Mouse (Mus musculus): Measurements from ENCODE around the gene Cd22. TPM values are rescaled to one million over a fixed set of nuclear protein-coding genes. Genes with fewer than 3 reads are reported as not detected.

Cd22 gene
- polyA plus RNA-seq, 1 experiment from 2014 or later = 0.16 TPM

DNA sequence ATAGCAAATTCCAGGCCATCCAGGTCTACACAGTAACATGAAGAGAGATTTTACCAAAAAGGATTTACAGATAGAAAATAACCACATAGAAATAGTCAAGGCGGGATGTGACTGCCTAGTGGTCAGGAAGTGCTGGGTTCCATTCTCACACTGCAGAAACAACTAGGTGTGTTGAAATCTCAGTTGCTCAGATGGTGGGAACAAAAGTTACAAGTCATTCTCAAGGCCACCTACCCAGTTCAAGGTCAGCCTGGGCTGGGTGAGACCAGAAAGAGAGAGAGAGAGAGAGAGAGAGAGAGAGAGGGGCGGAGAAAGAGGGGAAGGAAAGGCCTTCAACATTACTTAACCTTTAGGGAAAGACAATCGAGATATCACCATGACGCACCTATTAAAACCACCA lies 6.7 kb upstream of the Cd22 start:
- H3K9me3 ChIP-seq (ENCODE audit: control insufficient read depth, low read length) = no peaks in the 10 kb centered on the region
- no peak for ATAC-seq (ENCODE audit: low read depth)
- no peaks in the 10 kb centered on the region for H3K27me3 ChIP-seq (ENCODE audit: control insufficient read depth, insufficient read depth, low read depth, low read length)
- H3K4me2 ChIP-seq (ENCODE audit: low read depth, low read length) = no peak overlapping the region
- H3K4me1 ChIP-seq (replicated peaks; ENCODE audit: control insufficient read depth, insufficient read depth, low read length) = no peaks in the 10 kb centered on the region
- H3K27ac ChIP-seq (ENCODE audit: low read length) = no peak overlapping the region
- no peaks in the 10 kb centered on the region for H3K36me3 ChIP-seq (ENCODE audit: control insufficient read depth, insufficient read depth, low read length)
- H3K4me3 ChIP-seq (ENCODE audit: low read length) = no peak overlapping the region
- WGBS = 79% methylated on average over 4 of the region's 4 CpGs
- no peak overlapping the region for H3K9ac ChIP-seq (ENCODE audit: low read length)

DNA sequence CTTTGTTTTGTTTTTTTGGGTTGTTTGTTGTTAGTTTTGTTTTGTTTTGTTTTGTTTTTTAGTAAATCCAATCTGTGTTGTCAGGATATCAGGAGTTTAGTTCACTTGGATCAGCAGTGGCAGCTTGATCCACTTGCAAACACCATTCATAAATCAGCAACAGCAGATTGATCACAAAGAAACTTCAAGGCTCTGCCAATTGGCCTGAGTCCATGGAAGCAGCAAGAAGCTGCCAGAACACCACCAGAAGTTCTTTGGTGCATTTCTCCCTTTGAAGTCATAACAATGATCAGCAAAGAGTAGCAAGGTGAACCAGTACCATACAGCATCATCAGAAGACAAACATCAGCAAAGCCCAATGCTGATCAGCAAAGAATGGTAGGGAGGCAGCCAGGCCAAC lies 3.9 kb upstream of the Cd22 start:
- Histone ChIP-seq H3K4me1 (replicated peaks; ENCODE audit: control insufficient read depth, insufficient read depth, low read length) (no peaks in the 10 kb centered on the region), H3K36me3 (ENCODE audit: control insufficient read depth, insufficient read depth, low read length) (no peaks in the 10 kb centered on the region), H3K9ac (ENCODE audit: low read length) (no peak overlapping the region), H3K9me3 (ENCODE audit: control insufficient read depth, low read length) (no peaks in the 10 kb centered on the region), H3K4me3 (ENCODE audit: low read length) (no peak overlapping the region), H3K27ac (ENCODE audit: low read length) (no peak overlapping the region), H3K27me3 (ENCODE audit: control insufficient read depth, insufficient read depth, low read depth, low read length) (no peaks in the 10 kb centered on the region), H3K4me2 (ENCODE audit: low read depth, low read length) (no peak overlapping the region)
- ATAC-seq (ENCODE audit: low read depth) = no peak

DNA sequence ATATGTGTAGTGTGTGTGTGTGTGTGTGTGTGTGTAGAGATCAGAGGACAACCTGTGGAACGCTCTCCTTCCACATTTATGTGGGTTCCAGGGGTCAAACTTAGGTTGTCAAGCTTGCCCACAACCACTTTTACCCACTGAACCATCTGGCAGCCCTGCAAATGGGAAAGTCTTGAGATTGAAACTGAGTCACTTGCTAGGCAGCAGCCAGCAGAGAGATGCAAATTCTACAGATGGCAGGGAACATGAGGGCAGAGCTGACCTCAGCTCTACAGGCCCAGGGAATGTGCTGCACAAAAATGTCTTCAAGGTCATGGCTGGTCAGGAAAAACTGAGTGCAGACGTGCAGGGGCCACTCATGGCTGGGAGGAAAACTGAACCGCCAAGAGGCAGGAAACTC lies 1.2 kb upstream of the Cd22 start:
- WGBS = 64% methylated on average over 3 of the region's 3 CpGs
- no peak for ATAC-seq (ENCODE audit: low read depth)
- H3K9me3 ChIP-seq (ENCODE audit: control insufficient read depth, low read length) = no peaks in the 10 kb centered on the region
- H3K4me2 ChIP-seq (ENCODE audit: low read depth, low read length) = no peak overlapping the region
- H3K27me3 ChIP-seq (ENCODE audit: control insufficient read depth, insufficient read depth, low read depth, low read length) = no peaks in the 10 kb centered on the region
- H3K9ac ChIP-seq (ENCODE audit: low read length) = no peak overlapping the region
- no peak overlapping the region for H3K27ac ChIP-seq (ENCODE audit: low read length)
- no peaks in the 10 kb centered on the region for H3K4me1 ChIP-seq (replicated peaks; ENCODE audit: control insufficient read depth, insufficient read depth, low read length)
- no peak overlapping the region for H3K4me3 ChIP-seq (ENCODE audit: low read length)
- no peaks in the 10 kb centered on the region for H3K36me3 ChIP-seq (ENCODE audit: control insufficient read depth, insufficient read depth, low read length)

DNA sequence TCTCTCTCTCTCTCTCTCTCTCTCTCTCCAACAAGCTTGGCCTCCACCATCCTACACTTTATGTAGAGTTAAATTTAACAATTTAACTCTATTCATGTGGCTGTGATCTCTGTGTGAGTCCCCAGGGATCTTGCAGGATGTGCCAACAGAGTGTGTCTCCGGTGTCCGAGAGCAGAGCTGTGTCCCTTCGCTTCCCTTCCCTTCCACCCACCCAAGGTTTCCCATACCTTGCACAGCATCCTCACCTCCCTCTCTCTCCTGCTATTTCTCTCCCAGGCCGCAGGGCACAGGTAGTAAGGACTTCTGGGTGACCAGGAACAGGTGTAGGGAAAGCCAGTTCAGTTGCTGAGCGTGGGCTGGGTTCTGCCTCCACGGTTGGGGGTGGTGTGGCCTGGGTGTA lies 1.2 kb downstream of the Cd22 start:
- no peak for ATAC-seq (ENCODE audit: low read depth)
- no peaks in the 10 kb centered on the region for H3K27me3 ChIP-seq (ENCODE audit: control insufficient read depth, insufficient read depth, low read depth, low read length)
- H3K9ac ChIP-seq (ENCODE audit: low read length) = no peak overlapping the region
- no peaks in the 10 kb centered on the region for H3K36me3 ChIP-seq (ENCODE audit: control insufficient read depth, insufficient read depth, low read length)
- H3K4me3 ChIP-seq (ENCODE audit: low read length) = no peak overlapping the region
- H3K4me2 ChIP-seq (ENCODE audit: low read depth, low read length) = no peak overlapping the region
- no peaks in the 10 kb centered on the region for H3K9me3 ChIP-seq (ENCODE audit: control insufficient read depth, low read length)
- H3K27ac ChIP-seq (ENCODE audit: low read length) = no peak overlapping the region
- H3K4me1 ChIP-seq (replicated peaks; ENCODE audit: control insufficient read depth, insufficient read depth, low read length) = no peaks in the 10 kb centered on the region
- 80% methylated on average over 6 of the region's 6 CpGs for WGBS

DNA sequence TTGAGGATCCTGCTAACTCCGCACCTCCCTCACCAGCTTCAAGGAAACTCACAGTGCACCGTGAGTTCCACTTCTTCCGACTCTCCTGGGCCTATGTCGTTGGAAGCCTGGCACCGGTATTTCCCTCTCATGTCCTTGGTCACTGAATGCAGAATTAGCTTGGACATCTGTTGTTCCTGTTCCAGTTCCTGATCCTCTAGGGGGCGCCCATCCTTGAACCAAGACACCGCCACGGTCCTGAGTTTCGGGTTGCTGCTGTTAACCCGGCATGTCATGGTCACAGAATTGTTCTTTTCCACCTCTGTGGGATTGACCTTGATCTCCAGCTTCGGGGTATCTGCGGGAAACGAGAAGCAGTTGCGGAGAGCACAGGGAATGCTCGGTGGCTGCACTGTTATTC lies 7.1 kb downstream of the Cd22 start:
- Histone ChIP-seq H3K36me3 (ENCODE audit: control insufficient read depth, insufficient read depth, low read length) (no peaks in the 10 kb centered on the region), H3K27me3 (ENCODE audit: control insufficient read depth, insufficient read depth, low read depth, low read length) (no peaks in the 10 kb centered on the region; the same call in 1 of the 2 replicates), H3K4me1 (replicated peaks; ENCODE audit: control insufficient read depth, insufficient read depth, low read length) (no peaks in the 10 kb centered on the region), H3K27ac (ENCODE audit: low read length) (no peak overlapping the region), H3K4me2 (ENCODE audit: low read depth, low read length) (peak overlapping the region; percentile 36), H3K4me3 (ENCODE audit: low read length) (no peak overlapping the region), H3K9ac (ENCODE audit: low read length) (no peak overlapping the region), H3K9me3 (ENCODE audit: control insufficient read depth, low read length) (no peaks in the 10 kb centered on the region)
- 13% methylated on average over 15 of the region's 15 CpGs for WGBS
- peak; percentile 41; the same call in 1 of the 2 replicates for ATAC-seq (ENCODE audit: low read depth)

DNA sequence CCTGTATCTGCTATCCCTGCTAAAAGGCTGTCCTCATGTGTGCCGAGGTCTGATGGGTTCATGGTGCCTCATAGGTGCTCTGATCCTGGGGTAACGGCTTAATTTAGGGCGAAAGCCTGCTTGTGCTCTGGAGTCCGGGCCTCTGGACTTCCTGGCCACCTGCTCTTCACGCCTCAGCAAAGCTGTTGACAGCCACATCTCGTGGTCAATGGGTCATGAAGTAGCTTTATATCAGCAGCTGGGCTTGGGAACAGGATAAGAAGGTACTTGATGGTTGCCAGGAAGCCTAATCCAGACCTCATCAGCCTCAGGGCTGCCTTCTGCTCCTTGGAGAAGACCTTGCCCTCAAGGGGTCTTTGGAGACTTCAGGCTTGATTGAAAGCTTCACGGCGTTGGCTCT lies 16.8 kb downstream of the Cd22 start:
- WGBS = 49% methylated on average over 8 of the region's 8 CpGs
- ATAC-seq (ENCODE audit: low read depth) = no peak
- no peak overlapping the region for H3K4me2 ChIP-seq (ENCODE audit: low read depth, low read length)
- H3K4me3 ChIP-seq (ENCODE audit: low read length) = no peak overlapping the region
- no peaks in the 10 kb centered on the region for H3K4me1 ChIP-seq (replicated peaks; ENCODE audit: control insufficient read depth, insufficient read depth, low read length)
- no peak overlapping the region for H3K27ac ChIP-seq (ENCODE audit: low read length)
- H3K27me3 ChIP-seq (ENCODE audit: control insufficient read depth, insufficient read depth, low read depth, low read length) = no peaks in the 10 kb centered on the region
- no peaks in the 10 kb centered on the region for H3K9me3 ChIP-seq (ENCODE audit: control insufficient read depth, low read length)
- H3K9ac ChIP-seq (ENCODE audit: low read length) = no peak overlapping the region
- H3K36me3 ChIP-seq (ENCODE audit: control insufficient read depth, insufficient read depth, low read length) = no peaks in the 10 kb centered on the region

DNA sequence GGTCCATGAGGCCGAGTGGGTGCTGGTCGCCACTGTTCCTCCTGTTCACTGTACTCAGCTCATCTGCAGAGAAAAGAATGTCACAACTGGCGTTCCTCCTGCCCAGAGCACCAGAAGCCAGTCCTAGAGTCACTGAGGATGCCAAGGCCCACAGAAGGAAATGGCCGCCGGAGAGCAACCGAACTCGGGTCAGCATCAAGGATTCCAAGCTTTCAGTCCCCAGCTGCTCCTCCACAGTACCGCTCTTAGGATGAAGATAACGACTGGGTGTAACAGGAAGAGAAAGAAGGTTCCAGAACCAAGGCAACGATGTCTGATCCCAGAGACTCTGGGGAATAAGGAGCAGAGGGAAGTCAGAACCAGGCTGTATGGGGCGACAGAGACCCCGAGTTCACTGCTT lies 18.7 kb downstream of the Cd22 start, which contains the start of gene Ffar1:
Gene Ffar1 (minus strand): TSS at position 101 of the 400 bp plus-strand sequence.
- H3K9me3 ChIP-seq (ENCODE audit: control insufficient read depth, low read length) = no peaks in the 10 kb centered on the region
- H3K4me2 ChIP-seq (ENCODE audit: low read depth, low read length) = no peak within 1 kb of the TSS
- no peaks in the 10 kb centered on the region for H3K27me3 ChIP-seq (ENCODE audit: control insufficient read depth, insufficient read depth, low read depth, low read length)
- no peaks in the 10 kb centered on the region for H3K36me3 ChIP-seq (ENCODE audit: control insufficient read depth, insufficient read depth, low read length)
- no peaks in the 10 kb centered on the region for H3K4me1 ChIP-seq (replicated peaks; ENCODE audit: control insufficient read depth, insufficient read depth, low read length)
- no peak within 1 kb of the TSS for H3K27ac ChIP-seq (ENCODE audit: low read length)
- no peak within 1 kb of the TSS for H3K9ac ChIP-seq (ENCODE audit: low read length)
- WGBS = 82% methylated on average over 12 of the region's 12 CpGs
- ATAC-seq (ENCODE audit: low read depth) = no peak
- H3K4me3 ChIP-seq (ENCODE audit: low read length) = no peak within 1 kb of the TSS

DNA sequence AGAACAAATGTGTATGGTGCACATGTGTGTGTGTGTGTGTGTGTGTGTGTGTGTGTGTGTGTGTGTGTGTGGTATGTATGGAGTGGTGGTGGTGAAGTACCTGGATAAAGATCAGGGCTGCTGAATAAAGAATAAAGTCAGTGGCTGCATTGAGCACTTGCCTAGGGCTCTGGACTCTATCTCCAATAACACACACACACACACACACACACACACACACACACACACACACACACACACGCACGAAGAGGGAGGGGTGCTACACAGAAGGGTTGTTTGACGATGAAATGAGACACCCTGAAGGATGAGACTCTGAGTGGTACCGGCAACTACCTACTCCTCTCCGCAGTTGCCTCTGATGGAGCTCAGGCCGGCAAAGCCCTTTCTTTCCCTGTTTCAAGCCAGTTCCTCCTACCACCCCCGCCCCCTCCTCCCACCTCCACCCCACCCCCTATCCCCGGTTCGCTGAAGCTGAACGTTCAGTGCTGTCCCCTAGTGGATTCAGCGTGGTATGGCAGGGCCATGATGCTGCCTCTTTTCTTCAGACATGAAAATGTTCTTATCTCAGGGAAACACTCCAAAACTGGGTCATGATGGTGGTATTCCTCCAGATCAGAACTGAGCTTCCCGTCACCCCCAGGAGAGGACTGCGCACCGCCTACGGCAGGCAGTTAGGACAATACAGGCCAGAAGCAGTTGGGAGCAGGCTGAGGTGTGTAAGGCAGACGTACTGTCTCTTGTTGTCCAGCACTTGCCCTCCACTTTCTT lies 20.3 kb downstream of the Cd22 start:
- Histone ChIP-seq H3K4me3 (ENCODE audit: low read length) (peak overlapping the region; percentile 28), H3K9me3 (ENCODE audit: control insufficient read depth, low read length) (no peaks in the 10 kb centered on the region), H3K36me3 (ENCODE audit: control insufficient read depth, insufficient read depth, low read length) (no peaks in the 10 kb centered on the region), H3K27ac (ENCODE audit: low read length) (no peak overlapping the region), H3K4me1 (replicated peaks; ENCODE audit: control insufficient read depth, insufficient read depth, low read length) (no peaks in the 10 kb centered on the region), H3K27me3 (ENCODE audit: control insufficient read depth, insufficient read depth, low read depth, low read length) (no peaks in the 10 kb centered on the region), H3K9ac (ENCODE audit: low read length) (0 out of 2 replicates have a peak overlapping the region, but pooled peaks have one; percentile 1), H3K4me2 (ENCODE audit: low read depth, low read length) (peak overlapping the region; percentile 49)
- WGBS = 7% methylated on average over 14 of the region's 16 CpGs
- ATAC-seq (ENCODE audit: low read depth) = peak; percentile 70

DNA sequence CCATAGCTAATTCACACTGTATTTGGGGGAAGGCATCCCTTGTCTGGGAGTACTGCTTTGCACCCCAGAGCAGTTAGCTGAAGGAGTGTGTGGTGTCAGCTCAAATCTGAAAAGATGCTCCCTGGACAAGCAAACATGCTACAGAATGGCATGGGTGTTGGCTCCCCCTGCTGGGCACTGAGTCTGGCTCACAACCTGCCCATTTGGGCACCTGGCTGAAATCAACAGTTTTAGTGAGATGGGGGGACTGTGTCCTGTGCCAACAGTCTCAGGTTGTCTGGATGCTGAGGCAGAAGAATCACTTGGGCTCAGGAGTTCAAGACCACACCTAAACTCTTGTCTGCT lies 20.9 kb downstream of the Cd22 start:
- Histone ChIP-seq H3K4me3 (ENCODE audit: low read length) (no peak overlapping the region), H3K4me2 (ENCODE audit: low read depth, low read length) (no peak overlapping the region), H3K9me3 (ENCODE audit: control insufficient read depth, low read length) (no peaks in the 10 kb centered on the region), H3K36me3 (ENCODE audit: control insufficient read depth, insufficient read depth, low read length) (no peaks in the 10 kb centered on the region), H3K4me1 (replicated peaks; ENCODE audit: control insufficient read depth, insufficient read depth, low read length) (no peaks in the 10 kb centered on the region), H3K9ac (ENCODE audit: low read length) (no peak overlapping the region), H3K27me3 (ENCODE audit: control insufficient read depth, insufficient read depth, low read depth, low read length) (no peaks in the 10 kb centered on the region), H3K27ac (ENCODE audit: low read length) (no peak overlapping the region)
- peak; percentile 53 for ATAC-seq (ENCODE audit: low read depth)

DNA sequence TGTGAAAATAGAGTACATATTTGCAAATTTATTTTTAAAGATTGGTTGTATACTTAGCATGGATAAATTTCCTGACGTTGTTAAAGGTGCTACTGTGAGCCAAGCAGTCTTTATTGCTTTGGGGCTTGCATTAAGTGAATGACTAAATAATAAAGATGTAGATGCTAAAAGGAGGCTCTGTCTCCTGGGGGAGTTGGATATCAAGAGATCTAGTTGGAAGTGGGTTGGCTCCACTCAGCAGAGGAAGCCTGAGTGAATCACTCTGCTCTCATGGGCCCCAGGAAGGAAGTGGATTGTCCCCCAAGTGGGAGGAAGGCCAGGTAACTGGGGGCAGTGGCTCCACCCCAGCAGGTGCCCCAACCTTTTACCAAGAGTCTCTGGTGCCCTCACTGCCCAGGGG lies 22.4 kb downstream of the Cd22 start:
- WGBS = 74% methylated on average over 1 of the region's 1 CpGs
- Histone ChIP-seq H3K9me3 (ENCODE audit: control insufficient read depth, low read length) (no peaks in the 10 kb centered on the region), H3K27me3 (ENCODE audit: control insufficient read depth, insufficient read depth, low read depth, low read length) (no peaks in the 10 kb centered on the region), H3K4me2 (ENCODE audit: low read depth, low read length) (no peak overlapping the region), H3K36me3 (ENCODE audit: control insufficient read depth, insufficient read depth, low read length) (no peaks in the 10 kb centered on the region), H3K4me1 (replicated peaks; ENCODE audit: control insufficient read depth, insufficient read depth, low read length) (no peaks in the 10 kb centered on the region), H3K27ac (ENCODE audit: low read length) (no peak overlapping the region), H3K9ac (ENCODE audit: low read length) (no peak overlapping the region), H3K4me3 (ENCODE audit: low read length) (no peak overlapping the region)
- no peak for ATAC-seq (ENCODE audit: low read depth)

All from lung, embryonic 16.5 days (tissue).